Mouse (Mus musculus) layer of hippocampus, adult 2 months (tissue): ENCODE results near the gene Zfp592. TPM values are rescaled to one million over a fixed set of nuclear protein-coding genes. Genes with fewer than 3 reads are reported as not detected.

Experiments
- DNase-seq, 2 experiments: peaks; one replicate each; pipeline ENCODE4 v3.0.0; 2022; ENCODE audit warnings: low spot score in 2 of 2
- H3K27ac ChIP-seq: fragments of 200-600 bp; 2 replicates; pipeline ENCODE4 v1.8.1; 2022
- H3K4me3 ChIP-seq: fragments of 200-600 bp; 2 replicates; pipeline ENCODE4 v1.8.1; 2022; ENCODE audit warnings: mild to moderate bottlenecking
- CTCF ChIP-seq: fragments of 200-600 bp; conservative IDR thresholded peaks from 2 replicates; pipeline ENCODE4 v1.8.1; 2022; ENCODE audit warnings: antibody characterized with exemption, mild to moderate bottlenecking, moderate library complexity
- total RNA-seq, 2 experiments: library from RNA; stranded (reverse); gene quantifications; 2 replicates each; pipeline ENCODE4 v1.2.3; 2021

The Zfp592 gene
- total RNA-seq, 2 experiments from 2014 or later, result 22.9 to 23.6 TPM

GRCm38 (mm10) chr7:80980566-80980965 is 12.9 kb upstream of the Zfp592 start:
- Histone ChIP-seq H3K4me3 (no peak overlapping the region), H3K27ac (no peak overlapping the region)
- no peak for TF ChIP-seq CTCF
- DNase-seq, result no peak

GRCm38 (mm10) chr7:80986458-80987187 is 6.9 kb upstream of the Zfp592 start:
- no peak overlapping the region for H3K27ac ChIP-seq
- no peak for TF ChIP-seq CTCF
- no peak for DNase-seq
- H3K4me3 ChIP-seq, result no peak overlapping the region

- no peak for TF ChIP-seq CTCF
- Histone ChIP-seq H3K27ac (no peak overlapping the region), H3K4me3 (no peak overlapping the region)
- no peak for DNase-seq
These were observed 5.5 kb upstream of the Zfp592 start for GRCm38 (mm10) chr7:80987805-80988625.

GRCm38 (mm10) chr7:80990276-80990675 is 3.2 kb upstream of the Zfp592 start:
- no peak for DNase-seq
- TF ChIP-seq CTCF, result no peak
- Histone ChIP-seq H3K27ac (no peak overlapping the region), H3K4me3 (no peak overlapping the region)

- TF ChIP-seq CTCF, result no peak
- no peak for DNase-seq
- Histone ChIP-seq H3K27ac (no peak overlapping the region), H3K4me3 (no peak overlapping the region; the same call in 1 of the 2 replicates)
These were observed 1.9 kb upstream of the Zfp592 start for GRCm38 (mm10) chr7:80991589-80991988.

GRCm38 (mm10) chr7:80992063-80992462 is 1.4 kb upstream of the Zfp592 start:
- Histone ChIP-seq H3K4me3 (peak overlapping the region; percentile 95), H3K27ac (peak overlapping the region; percentile 96; the same call in 1 of the 2 replicates)
- DNase-seq, result no peak
- TF ChIP-seq CTCF, result no peak

- peak overlapping the region; percentile 95 for H3K4me3 ChIP-seq
- DNase-seq, result no peak
- H3K27ac ChIP-seq, result peak overlapping the region; percentile 96
- TF ChIP-seq CTCF, result no peak
These were observed 876 bp upstream of the Zfp592 start for GRCm38 (mm10) chr7:80992631-80992979.

- Histone ChIP-seq H3K4me3 (peak overlapping the region; percentile 63), H3K27ac (peak overlapping the region; percentile 96)
- no peak for DNase-seq
- TF ChIP-seq CTCF, result peak; percentile 65
These were observed 567 bp downstream of the Zfp592 start for GRCm38 (mm10) chr7:80993834-80994662.

- no peak for TF ChIP-seq CTCF
- Histone ChIP-seq H3K27ac (peak overlapping the region; percentile 96), H3K4me3 (peak overlapping the region; percentile 63)
- no peak for DNase-seq
These were observed 1.2 kb downstream of the Zfp592 start for GRCm38 (mm10) chr7:80994663-80995005.

GRCm38 (mm10) chr7:80995266-80996146 is 2.0 kb downstream of the Zfp592 start:
- no peak for DNase-seq
- Histone ChIP-seq H3K4me3 (no peak overlapping the region; the same call in 1 of the 2 replicates), H3K27ac (no peak overlapping the region; the same call in 1 of the 2 replicates)
- TF ChIP-seq CTCF, result no peak

- no peak for TF ChIP-seq CTCF
- Histone ChIP-seq H3K4me3 (no peak overlapping the region), H3K27ac (peak overlapping the region; percentile 28; the same call in 1 of the 2 replicates)
- DNase-seq, result no peak
These were observed 4.3 kb downstream of the Zfp592 start for GRCm38 (mm10) chr7:80997776-80998175.

- Histone ChIP-seq H3K27ac (no peak overlapping the region), H3K4me3 (no peak overlapping the region)
- no peak for DNase-seq
- no peak for TF ChIP-seq CTCF
These were observed 6.1 kb downstream of the Zfp592 start for GRCm38 (mm10) chr7:80999536-80999935.
